Mouse (Mus musculus) midbrain, embryonic 15.5 days (tissue): ENCODE measurements around the gene Zdhhc1. TPM values are rescaled to one million over a fixed set of nuclear protein-coding genes. Genes with fewer than 3 reads are reported as not detected.

Experiments
- ATAC-seq: fragments of 200-750 bp; cut with Nextera tagmentation; replicated peaks from 2 replicates; pipeline ENCODE4 v1.8.0; 2017; ENCODE audit warnings: moderate TSS enrichment
- H3K27ac ChIP-seq: fragments of 300-500 bp; sonication (generic); 2 replicates; pipeline ENCODE4 v1.5.1; 2015; ENCODE audit warnings: mild to moderate bottlenecking, inconsistent platforms
- H3K27me3 ChIP-seq: fragments of 300-500 bp; sonication (generic); replicated peaks from 2 replicates; pipeline ENCODE4 v1.6.1; 2015; ENCODE audit warnings: inconsistent platforms
- H3K36me3 ChIP-seq: fragments of 300-500 bp; sonication (generic); replicated peaks from 2 replicates; pipeline ENCODE4 v1.6.1; 2015; ENCODE audit warnings: inconsistent platforms
- H3K4me1 ChIP-seq: fragments of 300-500 bp; sonication (generic); 2 replicates; pipeline ENCODE4 v1.6.1; 2015; ENCODE audit warnings: inconsistent platforms
- H3K4me2 ChIP-seq: fragments of 300-500 bp; sonication (generic); 2 replicates; pipeline ENCODE4 v1.6.1; 2015; ENCODE audit warnings: inconsistent platforms, mild to moderate bottlenecking, moderate library complexity
- H3K4me3 ChIP-seq: fragments of 300-500 bp; sonication (generic); 2 replicates; pipeline ENCODE4 v1.5.1; 2015; ENCODE audit warnings: mild to moderate bottlenecking, inconsistent platforms
- H3K9ac ChIP-seq: fragments of 300-500 bp; sonication (generic); 2 replicates; pipeline ENCODE4 v1.6.1; 2015; ENCODE audit warnings: mild to moderate bottlenecking, inconsistent platforms
- H3K9me3 ChIP-seq: fragments of 300-500 bp; sonication (generic); 2 replicates; pipeline ENCODE4 v1.6.1; 2016; ENCODE audit warnings: inconsistent platforms
- WGBS: fragments of 180-500 bp; shearing (Covaris S2); methylation state at CpG from one replicate; pipeline ENCODE4 v1.1.7; 2015; ENCODE audit warnings: mixed read lengths; 5-methylcytosine and 5-hydroxymethylcytosine counted together
- polyA plus RNA-seq: library from polyadenylated mRNA; unstranded; fragments of >200 nt; fragmentation: Nextera tagmentation; extraction: Ambion mirVana; gene quantifications from 2 replicates; pipeline ENCODE4 v1.2.1, GENCODE M21; 2015

Zdhhc1 gene
- polyA plus RNA-seq, 1 experiment from 2014 or later, result 36.5 TPM

DNA sequence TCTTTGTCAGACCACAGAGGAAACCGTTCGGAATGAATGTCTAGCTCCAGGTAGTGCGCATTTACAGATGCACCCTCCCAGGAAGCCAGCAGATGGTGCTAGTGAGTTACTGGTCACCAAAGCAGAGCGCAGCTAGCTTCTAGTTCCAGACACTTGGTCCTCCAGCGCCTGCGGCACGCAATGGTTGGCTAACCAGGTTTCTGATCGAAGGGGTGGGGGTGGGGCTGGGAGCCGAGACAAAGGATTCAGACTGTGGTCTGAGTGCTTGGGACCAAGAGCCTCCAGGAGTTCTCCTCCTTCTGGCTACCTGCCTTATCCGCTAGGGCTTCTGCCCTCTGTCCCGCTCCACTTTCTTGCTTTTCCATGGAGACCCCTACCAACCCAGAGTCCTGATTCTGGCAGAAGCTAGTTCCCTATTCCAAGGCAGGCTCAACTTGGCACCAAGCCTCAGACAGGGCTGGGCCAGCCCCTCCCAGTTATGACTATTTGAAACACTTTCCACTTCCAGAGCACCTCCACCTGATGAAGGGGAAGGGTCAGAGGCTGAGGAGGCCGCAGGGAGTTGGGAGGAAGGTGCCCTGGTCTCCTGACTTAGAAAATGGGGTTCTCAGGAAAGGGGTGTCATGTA, 19.4 kb upstream of the Zdhhc1 start:
- H3K9ac ChIP-seq, result no peak overlapping the region
- H3K4me2 ChIP-seq, result peak overlapping the region; percentile 45
- peaks cover 35% of the 10 kb centered on the region for H3K4me1 ChIP-seq
- peaks cover 21% of the 10 kb centered on the region for H3K27me3 ChIP-seq
- H3K36me3 ChIP-seq, result no peaks in the 10 kb centered on the region
- H3K9me3 ChIP-seq, result no peaks in the 10 kb centered on the region
- peak; percentile 24 for ATAC-seq
- peak overlapping the region; percentile 11; the same call in 1 of the 2 replicates for H3K4me3 ChIP-seq
- H3K27ac ChIP-seq, result no peak overlapping the region
- 12% methylated on average over 12 of the region's 12 CpGs for WGBS

GRCm38 (mm10) chr8:105514656-105515055, 18.0 kb upstream of the Zdhhc1 start:
- H3K9ac ChIP-seq, result no peak overlapping the region
- H3K4me2 ChIP-seq, result no peak overlapping the region

DNA sequence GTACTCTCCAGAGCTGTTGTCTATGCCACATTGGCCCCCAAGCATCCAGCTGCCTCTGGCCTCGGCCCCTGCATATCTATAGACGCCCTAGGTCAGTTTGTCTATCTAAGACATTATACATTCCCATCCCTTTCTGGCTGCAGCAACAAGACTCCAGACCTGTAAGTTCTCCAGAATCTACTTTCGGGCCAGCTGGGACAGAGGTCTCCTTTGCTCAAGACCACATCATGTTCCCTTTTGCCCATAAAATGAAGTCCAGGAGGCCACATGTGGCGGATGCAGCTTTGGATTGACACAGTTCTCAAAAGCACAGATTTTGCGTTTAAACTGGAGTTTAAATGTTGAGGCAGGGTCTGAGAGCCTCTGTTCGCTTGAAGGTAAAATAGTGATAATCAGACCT, 17.5 kb upstream of the Zdhhc1 start:
- H3K4me2 ChIP-seq, result no peak overlapping the region
- no peak overlapping the region for H3K4me3 ChIP-seq
- peaks cover 21% of the 10 kb centered on the region for H3K27me3 ChIP-seq
- no peak overlapping the region for H3K9ac ChIP-seq
- no peaks in the 10 kb centered on the region for H3K9me3 ChIP-seq
- no peak overlapping the region for H3K27ac ChIP-seq
- 91% methylated on average over 6 of the region's 6 CpGs for WGBS
- no peaks in the 10 kb centered on the region for H3K36me3 ChIP-seq
- ATAC-seq, result no peak
- peaks cover 24% of the 10 kb centered on the region for H3K4me1 ChIP-seq

More at GRCm38 (mm10) chr8:105514656-105515055, 18.0 kb upstream of the Zdhhc1 start:
- no peak overlapping the region for H3K4me3 ChIP-seq
- no peak overlapping the region for H3K27ac ChIP-seq
- H3K9me3 ChIP-seq, result no peaks in the 10 kb centered on the region
- 82% methylated on average over 5 of the region's 5 CpGs for WGBS
- H3K4me1 ChIP-seq, result peaks cover 29% of the 10 kb centered on the region
- peaks cover 21% of the 10 kb centered on the region for H3K27me3 ChIP-seq
- no peaks in the 10 kb centered on the region for H3K36me3 ChIP-seq
- no peak for ATAC-seq

DNA sequence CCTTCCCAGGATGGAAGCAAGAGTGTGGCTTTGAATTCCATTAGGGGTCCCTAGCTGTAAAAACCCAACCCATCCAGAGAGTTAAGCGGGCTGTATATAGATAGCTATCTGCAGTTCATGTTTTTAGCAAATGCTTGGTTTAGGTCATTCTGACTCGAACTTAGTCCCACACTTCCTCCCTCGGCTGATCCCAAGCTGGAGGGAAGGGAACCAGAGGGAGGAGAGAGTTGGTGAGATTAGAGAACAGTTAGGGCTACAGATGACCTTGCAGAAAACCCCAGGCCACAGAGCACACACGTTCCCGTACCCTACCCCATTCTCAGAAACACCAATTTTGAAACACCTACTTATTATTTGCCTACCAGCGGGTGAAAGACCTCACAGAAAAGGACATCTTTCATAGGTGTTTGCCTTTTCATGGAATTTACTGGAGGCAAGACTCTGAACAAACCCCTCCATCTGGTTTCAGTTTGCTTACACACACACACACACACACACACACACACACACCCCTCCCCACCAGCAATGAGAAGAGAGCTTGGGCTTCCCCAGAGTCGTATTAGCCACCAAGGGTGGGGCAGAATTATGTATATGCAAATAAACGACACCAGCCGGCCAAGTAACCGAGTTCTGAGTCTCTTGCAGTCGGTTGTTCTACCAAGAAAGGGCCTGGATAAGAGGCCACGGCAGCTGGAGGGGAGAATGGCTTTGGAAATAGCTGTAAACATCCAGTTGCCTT, 13.5 kb upstream of the Zdhhc1 start:
- Histone ChIP-seq H3K9ac (no peak overlapping the region), H3K9me3 (no peaks in the 10 kb centered on the region), H3K27ac (no peak overlapping the region), H3K27me3 (0 out of 2 replicates have a peak, but pooled peaks cover 6% of the 10 kb centered on the region), H3K36me3 (no peaks in the 10 kb centered on the region), H3K4me1 (0 out of 2 replicates have a peak, but pooled peaks cover 3% of the 10 kb centered on the region), H3K4me3 (no peak overlapping the region), H3K4me2 (no peak overlapping the region)
- 54% methylated on average over 12 of the region's 12 CpGs for WGBS
- ATAC-seq, result no peak

GRCm38 (mm10) chr8:105508758-105509157, 12.1 kb upstream of the Zdhhc1 start:
- H3K27ac ChIP-seq, result no peak overlapping the region
- no peak overlapping the region for H3K9ac ChIP-seq
- 53% methylated on average over 1 of the region's 2 CpGs for WGBS

DNA sequence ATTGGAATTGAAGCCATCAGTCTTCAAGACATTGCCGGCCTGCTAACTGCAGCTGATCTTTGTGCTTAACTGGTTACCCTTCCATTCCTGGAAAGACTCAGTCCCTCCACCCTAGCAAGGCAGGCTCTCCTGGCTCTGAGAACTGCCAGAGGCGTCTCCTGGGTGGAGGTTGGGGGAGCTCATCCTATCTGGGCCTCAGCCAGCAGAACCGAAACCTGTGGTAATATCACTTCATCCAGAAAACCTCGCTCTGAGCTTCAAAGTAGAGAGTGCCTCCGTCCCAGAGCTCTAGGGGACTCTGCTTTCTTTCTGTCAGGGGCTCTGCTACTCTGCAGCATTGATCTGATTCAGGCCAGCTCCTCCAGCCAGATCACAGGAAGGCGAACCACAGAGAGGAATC, 10.3 kb upstream of the Zdhhc1 start:
- H3K4me2 ChIP-seq, result no peak overlapping the region
- H3K9ac ChIP-seq, result no peak overlapping the region
- H3K4me1 ChIP-seq, result 0 out of 2 replicates have a peak, but pooled peaks cover 3% of the 10 kb centered on the region
- WGBS, result 79% methylated on average over 6 of the region's 6 CpGs
- H3K27ac ChIP-seq, result no peak overlapping the region
- H3K27me3 ChIP-seq, result no peaks in the 10 kb centered on the region
- no peak for ATAC-seq
- no peak overlapping the region for H3K4me3 ChIP-seq
- no peaks in the 10 kb centered on the region for H3K9me3 ChIP-seq
- no peaks in the 10 kb centered on the region for H3K36me3 ChIP-seq

More at GRCm38 (mm10) chr8:105508758-105509157, 12.1 kb upstream of the Zdhhc1 start:
- ATAC-seq, result no peak
- H3K4me1 ChIP-seq, result 0 out of 2 replicates have a peak, but pooled peaks cover 3% of the 10 kb centered on the region
- H3K4me2 ChIP-seq, result no peak overlapping the region
- H3K4me3 ChIP-seq, result no peak overlapping the region
- H3K27me3 ChIP-seq, result no peaks in the 10 kb centered on the region
- no peaks in the 10 kb centered on the region for H3K36me3 ChIP-seq
- no peaks in the 10 kb centered on the region for H3K9me3 ChIP-seq

DNA sequence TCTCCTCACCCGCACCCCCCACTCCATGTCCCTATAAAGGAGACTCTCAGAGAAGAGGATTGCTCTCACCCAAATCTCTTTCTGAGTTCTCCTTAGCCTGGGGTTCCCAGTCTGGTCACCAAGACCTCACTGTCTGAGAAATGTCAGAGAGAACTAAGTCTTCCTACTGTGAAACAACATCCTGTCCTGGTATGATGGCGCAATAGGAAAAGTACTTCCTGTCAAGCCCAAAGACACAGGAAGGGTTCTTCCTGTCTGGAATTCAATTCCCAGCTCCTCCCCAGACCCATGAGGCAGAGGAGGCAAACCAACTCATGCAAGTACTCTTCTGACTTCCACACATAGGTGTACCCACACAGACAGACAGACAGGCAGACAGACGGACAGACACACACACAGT, 7.9 kb upstream of the Zdhhc1 start:
- no peak for ATAC-seq
- Histone ChIP-seq H3K4me3 (no peak overlapping the region), H3K36me3 (no peaks in the 10 kb centered on the region), H3K9me3 (no peaks in the 10 kb centered on the region), H3K27me3 (no peaks in the 10 kb centered on the region), H3K4me2 (no peak overlapping the region), H3K27ac (no peak overlapping the region), H3K4me1 (0 out of 2 replicates have a peak, but pooled peaks cover 3% of the 10 kb centered on the region), H3K9ac (no peak overlapping the region)
- 92% methylated on average over 3 of the region's 3 CpGs for WGBS

GRCm38 (mm10) chr8:105499787-105500186, 3.1 kb upstream of the Zdhhc1 start:
- H3K4me3 ChIP-seq, result no peak overlapping the region
- H3K9me3 ChIP-seq, result no peaks in the 10 kb centered on the region
- no peaks in the 10 kb centered on the region for H3K36me3 ChIP-seq
- H3K27ac ChIP-seq, result no peak overlapping the region
- H3K4me1 ChIP-seq, result peaks cover 23% of the 10 kb centered on the region
- ATAC-seq, result no peak
- no peaks in the 10 kb centered on the region for H3K27me3 ChIP-seq
- 77% methylated on average over 12 of the region's 12 CpGs for WGBS
- H3K9ac ChIP-seq, result no peak overlapping the region
- no peak overlapping the region for H3K4me2 ChIP-seq

GRCm38 (mm10) chr8:105495350-105496302, 1.1 kb downstream of the Zdhhc1 start:
- 18% methylated on average over 17 of the region's 17 CpGs for WGBS
- H3K36me3 ChIP-seq, result no peaks in the 10 kb centered on the region
- peaks cover 25% of the 10 kb centered on the region for H3K4me1 ChIP-seq
- peak; percentile 37 for ATAC-seq
- no peaks in the 10 kb centered on the region for H3K9me3 ChIP-seq
- H3K27me3 ChIP-seq, result no peaks in the 10 kb centered on the region
- H3K4me2 ChIP-seq, result peak overlapping the region; percentile 91
- H3K27ac ChIP-seq, result peak overlapping the region; percentile 79; the same call in 1 of the 2 replicates
- peak overlapping the region; percentile 79 for H3K4me3 ChIP-seq
- peak overlapping the region; percentile 88; the same call in 1 of the 2 replicates for H3K9ac ChIP-seq

DNA sequence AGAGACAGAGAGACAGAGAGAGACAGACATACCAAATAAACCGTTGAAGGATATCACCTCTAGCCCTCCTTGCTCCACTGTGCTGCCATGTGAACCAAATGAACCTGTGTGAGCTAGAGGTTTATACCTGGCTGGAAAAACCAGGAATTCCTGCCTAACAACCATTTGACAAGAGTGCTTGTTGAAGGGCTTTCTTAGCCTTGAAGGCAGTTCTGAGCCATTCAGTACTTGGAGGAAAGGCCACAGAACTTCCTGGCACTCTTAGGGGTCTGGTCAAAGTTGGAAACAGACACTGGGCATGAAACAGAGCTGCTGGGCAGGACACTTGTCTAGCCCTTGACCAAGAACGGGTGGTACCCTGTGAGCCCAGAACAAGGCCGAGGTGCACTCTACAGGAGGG, 2.1 kb downstream of the Zdhhc1 start:
- WGBS, result 83% methylated on average over 3 of the region's 3 CpGs
- Histone ChIP-seq H3K27me3 (no peaks in the 10 kb centered on the region), H3K27ac (no peak overlapping the region), H3K36me3 (no peaks in the 10 kb centered on the region), H3K4me3 (no peak overlapping the region), H3K4me1 (peaks cover 25% of the 10 kb centered on the region), H3K9me3 (no peaks in the 10 kb centered on the region), H3K4me2 (no peak overlapping the region), H3K9ac (no peak overlapping the region)
- ATAC-seq, result no peak

DNA sequence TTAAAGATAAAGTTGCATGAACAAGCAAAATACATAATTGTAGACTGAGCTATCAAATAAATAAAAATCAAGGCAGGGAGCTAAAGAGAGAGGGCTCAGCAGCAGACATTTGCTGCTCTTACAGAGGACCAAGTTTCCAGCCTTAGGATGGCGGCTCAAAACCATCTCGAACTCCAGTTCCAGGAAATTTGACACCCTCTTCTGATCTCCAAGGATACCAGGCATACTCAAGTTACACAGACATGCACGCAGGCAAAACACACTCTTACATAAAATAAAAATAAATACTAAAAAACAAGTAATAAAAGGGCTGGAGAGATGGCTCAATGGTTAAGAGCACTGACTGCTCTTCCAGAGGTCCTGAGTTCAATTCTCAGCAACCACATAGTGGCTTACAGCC, 3.2 kb downstream of the Zdhhc1 start:
- Histone ChIP-seq H3K9ac (no peak overlapping the region), H3K36me3 (no peaks in the 10 kb centered on the region), H3K4me3 (no peak overlapping the region), H3K27me3 (no peaks in the 10 kb centered on the region), H3K4me2 (no peak overlapping the region), H3K9me3 (no peaks in the 10 kb centered on the region), H3K27ac (no peak overlapping the region), H3K4me1 (peaks cover 25% of the 10 kb centered on the region)
- ATAC-seq, result no peak
- 64% methylated on average over 3 of the region's 3 CpGs for WGBS

- Histone ChIP-seq H3K9me3 (no peaks in the 10 kb centered on the region), H3K9ac (no peak overlapping the region), H3K27ac (no peak overlapping the region), H3K36me3 (no peaks in the 10 kb centered on the region), H3K4me2 (no peak overlapping the region), H3K27me3 (no peaks in the 10 kb centered on the region), H3K4me3 (no peak overlapping the region), H3K4me1 (no peaks in the 10 kb centered on the region)
- no peak for ATAC-seq
- 59% methylated on average over 1 of the region's 1 CpGs for WGBS
Observed at GRCm38 (mm10) chr8:105489281-105489680, 7.4 kb downstream of the Zdhhc1 start.
